Mouse (Mus musculus) kidney, postnatal 0 days (tissue): ENCODE results near the gene Fam3b. TPM values are rescaled to one million over a fixed set of nuclear protein-coding genes. Genes with fewer than 3 reads are reported as not detected.

ENCODE experiments used
- ATAC-seq: fragments of 200-750 bp; cut with Nextera tagmentation; replicated peaks from 2 replicates; pipeline ENCODE4 v1.8.0; 2017; ENCODE audit warnings: low read depth, moderate number of reproducible peaks, moderate TSS enrichment, moderate library complexity; ENCODE audit not compliant: low FRiP score
- DNase-seq: peaks from one replicate; pipeline ENCODE4 v3.0.0-alpha.2; 2016; ENCODE audit warnings: low spot score
- H3K27ac ChIP-seq: fragments of 300-500 bp; sonication (generic); 2 replicates; pipeline ENCODE4 v1.5.1; 2014; ENCODE audit warnings: mild to moderate bottlenecking
- H3K27me3 ChIP-seq: fragments of 300-500 bp; sonication (generic); 2 replicates; pipeline ENCODE4 v1.6.1; 2014; ENCODE audit warnings: low read length, mixed read lengths; ENCODE audit not compliant: insufficient read depth
- H3K36me3 ChIP-seq: fragments of 300-500 bp; sonication (generic); 2 replicates; pipeline ENCODE4 v1.6.1; 2014; ENCODE audit warnings: low read length, mixed read lengths; ENCODE audit not compliant: insufficient read depth
- H3K4me1 ChIP-seq: fragments of 300-500 bp; sonication (generic); replicated peaks from 2 replicates; pipeline ENCODE4 v1.6.1; 2014; ENCODE audit warnings: antibody characterized with exemption, low read length, mixed read lengths; ENCODE audit not compliant: insufficient read depth
- H3K4me2 ChIP-seq: fragments of 300-500 bp; sonication (generic); 2 replicates; pipeline ENCODE4 v1.6.1; 2014; ENCODE audit warnings: mild to moderate bottlenecking, low read length, moderate library complexity, mixed read lengths
- H3K4me3 ChIP-seq: fragments of 300-500 bp; sonication (generic); replicated peaks from 2 replicates; pipeline ENCODE4 v1.5.1; 2014; ENCODE audit warnings: low read depth, low read length
- H3K9ac ChIP-seq: fragments of 300-500 bp; sonication (generic); 2 replicates; pipeline ENCODE4 v1.6.1; 2014; ENCODE audit warnings: low read depth, low read length
- H3K9me3 ChIP-seq: fragments of 300-500 bp; sonication (generic); replicated peaks from 2 replicates; pipeline ENCODE4 v1.6.1; 2016; ENCODE audit warnings: low read length, inconsistent platforms, mixed read lengths
- CTCF ChIP-seq: IDR thresholded peaks from 2 replicates; pipeline ENCODE4 v1.5.1; 2016; ENCODE audit warnings: antibody characterized with exemption, low read depth, mild to moderate bottlenecking, moderate library complexity
- WGBS: fragments of 180-500 bp; shearing (Covaris S2); extraction: QIAGEN DNeasy Blood & Tissue Kit; methylation state at CpG from one replicate; pipeline ENCODE4 v1.1.7; 2014; 5-methylcytosine and 5-hydroxymethylcytosine counted together
- polyA plus RNA-seq: library from polyadenylated mRNA; unstranded; fragments of >200 nt; fragmentation: Nextera tagmentation; extraction: Ambion mirVana; gene quantifications from 2 replicates; pipeline ENCODE4 v1.2.1, GENCODE M21; 2015

Fam3b gene
- polyA plus RNA-seq, 1 experiment from 2014 or later: not detected

GRCm38 (mm10) chr16:97498139-97498538, 16.5 kb downstream of the Fam3b start:
- H3K4me2 ChIP-seq: no peak overlapping the region
- H3K4me1 ChIP-seq: no peaks in the 10 kb centered on the region
- H3K27ac ChIP-seq: no peak overlapping the region
- H3K27me3 ChIP-seq: no peaks in the 10 kb centered on the region
- ATAC-seq: no peak
- whole genome bisulfite sequencing: 87% methylated on average over 3 of the region's 3 CpGs
- no peak overlapping the region for H3K4me3 ChIP-seq
- TF ChIP-seq CTCF: no peak
- no peaks in the 10 kb centered on the region for H3K36me3 ChIP-seq
- DNase-seq: no peak
- H3K9me3 ChIP-seq: no peaks in the 10 kb centered on the region
- no peak overlapping the region for H3K9ac ChIP-seq

GRCm38 (mm10) chr16:97497682-97498081, 16.9 kb downstream of the Fam3b start:
- 34% methylated on average over 5 of the region's 5 CpGs for WGBS
- Histone ChIP-seq H3K36me3 (no peaks in the 10 kb centered on the region), H3K27me3 (no peaks in the 10 kb centered on the region), H3K27ac (no peak overlapping the region), H3K9ac (no peak overlapping the region), H3K9me3 (no peaks in the 10 kb centered on the region), H3K4me3 (no peak overlapping the region), H3K4me2 (no peak overlapping the region), H3K4me1 (no peaks in the 10 kb centered on the region)
- TF ChIP-seq CTCF: no peak
- no peak for ATAC-seq
- DNase-seq: no peak

DNA sequence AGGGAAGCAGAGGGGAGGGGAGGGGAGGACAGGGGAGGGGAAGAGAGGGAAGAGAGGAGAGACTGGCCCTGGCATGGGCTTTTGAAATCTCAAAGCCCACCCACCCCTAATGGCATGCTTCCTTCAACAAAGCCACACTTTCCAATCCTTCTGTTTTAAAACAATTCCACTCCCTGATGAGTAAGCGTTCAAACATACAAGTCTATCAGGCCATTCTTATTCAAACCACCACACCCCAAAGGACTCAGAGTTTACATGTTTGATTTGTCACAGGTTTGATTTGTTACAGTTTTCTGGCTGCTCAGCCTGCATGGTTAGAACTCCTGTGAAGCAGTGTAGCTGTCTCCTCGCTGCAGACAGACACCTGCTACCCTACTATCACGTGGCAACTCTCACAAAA, 18.6 kb downstream of the Fam3b start:
- ATAC-seq: no peak
- Histone ChIP-seq H3K9ac (no peak overlapping the region), H3K27me3 (no peaks in the 10 kb centered on the region), H3K4me3 (no peak overlapping the region), H3K36me3 (no peaks in the 10 kb centered on the region), H3K9me3 (no peaks in the 10 kb centered on the region), H3K4me1 (no peaks in the 10 kb centered on the region), H3K4me2 (no peak overlapping the region), H3K27ac (no peak overlapping the region)
- DNase-seq: no peak
- no peak for TF ChIP-seq CTCF
- 46% methylated on average over 3 of the region's 3 CpGs for WGBS

GRCm38 (mm10) chr16:97492369-97492768, 22.2 kb downstream of the Fam3b start:
- DNase-seq (no peak), ATAC-seq (no peak)
- no peak for TF ChIP-seq CTCF
- Histone ChIP-seq H3K4me1 (no peaks in the 10 kb centered on the region), H3K27me3 (no peaks in the 10 kb centered on the region), H3K4me2 (no peak overlapping the region), H3K9ac (no peak overlapping the region), H3K36me3 (no peaks in the 10 kb centered on the region), H3K4me3 (no peak overlapping the region), H3K9me3 (no peaks in the 10 kb centered on the region), H3K27ac (no peak overlapping the region)
- whole genome bisulfite sequencing: 81% methylated on average over 1 of the region's 1 CpGs

GRCm38 (mm10) chr16:97478655-97479054, 36.0 kb downstream of the Fam3b start:
- Histone ChIP-seq H3K4me3 (no peak overlapping the region), H3K4me2 (no peak overlapping the region), H3K9me3 (no peaks in the 10 kb centered on the region), H3K27me3 (no peaks in the 10 kb centered on the region), H3K27ac (no peak overlapping the region), H3K9ac (no peak overlapping the region), H3K36me3 (no peaks in the 10 kb centered on the region), H3K4me1 (no peaks in the 10 kb centered on the region)
- WGBS: 69% methylated on average over 2 of the region's 2 CpGs
- no peak for TF ChIP-seq CTCF
- ATAC-seq (no peak), DNase-seq (no peak)

DNA sequence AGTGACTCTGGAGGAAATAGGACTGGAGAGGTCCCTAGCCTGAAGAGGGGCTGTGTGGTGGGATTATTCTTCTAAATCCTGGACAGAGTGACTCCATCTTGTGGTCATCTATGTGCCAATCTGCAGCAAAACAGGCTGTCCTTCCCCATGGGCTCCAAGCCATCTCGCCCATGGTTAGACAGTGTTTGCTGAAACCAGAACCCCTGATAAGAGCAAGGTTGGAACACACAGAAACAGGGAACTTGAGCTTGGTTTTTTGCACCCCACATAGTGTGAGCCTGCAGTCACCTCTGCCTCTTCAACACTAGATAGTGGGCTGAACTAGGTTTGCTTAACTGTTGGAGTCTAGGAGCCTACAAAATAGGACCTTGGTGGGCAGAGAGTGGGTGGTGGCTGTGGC, 38.1 kb downstream of the Fam3b start:
- H3K4me3 ChIP-seq: no peak overlapping the region
- WGBS: 86% methylated on average over 1 of the region's 1 CpGs

GRCm38 (mm10) chr16:97475581-97475980, 39.0 kb downstream of the Fam3b start:
- Histone ChIP-seq H3K9ac (no peak overlapping the region), H3K9me3 (no peaks in the 10 kb centered on the region), H3K4me2 (no peak overlapping the region), H3K4me1 (no peaks in the 10 kb centered on the region), H3K27ac (no peak overlapping the region), H3K36me3 (no peaks in the 10 kb centered on the region), H3K4me3 (no peak overlapping the region), H3K27me3 (no peaks in the 10 kb centered on the region)
- DNase-seq: no peak
- TF ChIP-seq CTCF: no peak
- WGBS: 88% methylated on average over 3 of the region's 3 CpGs
- no peak for ATAC-seq

More for the DNA sequence above, 38.1 kb downstream of the Fam3b start:
- no peak for TF ChIP-seq CTCF
- Histone ChIP-seq H3K27ac (no peak overlapping the region), H3K4me1 (no peaks in the 10 kb centered on the region), H3K4me2 (no peak overlapping the region), H3K9me3 (no peaks in the 10 kb centered on the region), H3K36me3 (no peaks in the 10 kb centered on the region), H3K27me3 (no peaks in the 10 kb centered on the region), H3K9ac (no peak overlapping the region)
- DNase-seq: no peak
- no peak for ATAC-seq
